Mouse (Mus musculus) lung, embryonic 15.5 days (tissue): ENCODE measurements at regions not wholly inside any gene's neighbourhood (a gene's known extent, or its start where the extent isn't known, plus 50 kb on each side); places are given as distances from the start of the nearest gene placed in this dataset.

Experiments used
- ATAC-seq: fragments of 200-750 bp; cut with Nextera tagmentation; 2 replicates; pipeline ENCODE4 v1.8.0; 2017; ENCODE audit warnings: moderate number of reproducible peaks, borderline replicate concordance; ENCODE audit not compliant: low FRiP score, low TSS enrichment; ENCODE audit errors: extremely low read depth
- H3K27ac ChIP-seq: fragments of 300-500 bp; sonication (generic); 2 replicates; pipeline ENCODE4 v1.5.1; 2015; ENCODE audit warnings: moderate library complexity, mild to moderate bottlenecking, inconsistent platforms
- H3K27me3 ChIP-seq: fragments of 300-500 bp; sonication (generic); 2 replicates; pipeline ENCODE4 v1.6.1; 2015; ENCODE audit warnings: inconsistent platforms
- H3K36me3 ChIP-seq: fragments of 300-500 bp; sonication (generic); 2 replicates; pipeline ENCODE4 v1.6.1; 2015; ENCODE audit warnings: inconsistent platforms
- H3K4me1 ChIP-seq: fragments of 300-500 bp; sonication (generic); 2 replicates; pipeline ENCODE4 v1.6.1; 2015; ENCODE audit warnings: inconsistent platforms
- H3K4me2 ChIP-seq: fragments of 300-500 bp; sonication (generic); 2 replicates; pipeline ENCODE4 v1.6.1; 2015; ENCODE audit warnings: inconsistent platforms, mild to moderate bottlenecking, moderate library complexity
- H3K4me3 ChIP-seq: fragments of 300-500 bp; sonication (generic); 2 replicates; pipeline ENCODE4 v1.5.1; 2015; ENCODE audit warnings: mild to moderate bottlenecking, inconsistent platforms
- H3K9ac ChIP-seq: fragments of 300-500 bp; sonication (generic); 2 replicates; pipeline ENCODE4 v1.6.1; 2015; ENCODE audit warnings: inconsistent platforms
- H3K9me3 ChIP-seq: fragments of 300-500 bp; sonication (generic); 2 replicates; pipeline ENCODE4 v1.6.1; 2016; ENCODE audit warnings: inconsistent platforms
- WGBS: fragments of 180-500 bp; shearing (Covaris S2); methylation state at CpG from one replicate; pipeline ENCODE4 v1.1.7; 2015; 5-methylcytosine and 5-hydroxymethylcytosine counted together

DNA sequence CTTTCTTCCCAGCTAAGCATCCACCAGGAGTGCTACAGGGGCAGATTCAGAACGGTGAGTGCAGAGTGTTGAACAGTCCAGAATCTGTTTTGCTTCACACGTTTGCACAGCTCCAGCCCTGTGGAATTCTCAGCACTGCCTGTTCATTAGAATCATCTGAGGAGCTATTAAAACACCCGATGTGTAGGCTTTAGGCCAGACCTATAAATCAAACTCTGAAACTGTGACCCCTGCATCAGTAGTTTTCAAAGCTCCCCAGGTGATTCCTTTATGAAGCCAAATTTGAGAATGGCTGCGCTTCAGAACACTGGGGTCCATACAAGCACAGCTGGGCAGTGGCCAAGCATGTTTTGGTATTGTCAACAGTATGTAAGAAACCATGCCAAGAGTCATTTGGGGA is 94.1 kb upstream of the Vgll3 start:
- H3K27me3 ChIP-seq: no peaks in the 10 kb centered on the region
- no peaks in the 10 kb centered on the region for H3K9me3 ChIP-seq
- no peaks in the 10 kb centered on the region for H3K36me3 ChIP-seq
- no peak for ATAC-seq
- H3K4me3 ChIP-seq: no peak overlapping the region
- 42% methylated on average over 4 of the region's 4 CpGs for WGBS
- H3K4me2 ChIP-seq: no peak overlapping the region
- H3K27ac ChIP-seq: no peak overlapping the region
- no peak overlapping the region for H3K9ac ChIP-seq
- H3K4me1 ChIP-seq: no peaks in the 10 kb centered on the region

DNA sequence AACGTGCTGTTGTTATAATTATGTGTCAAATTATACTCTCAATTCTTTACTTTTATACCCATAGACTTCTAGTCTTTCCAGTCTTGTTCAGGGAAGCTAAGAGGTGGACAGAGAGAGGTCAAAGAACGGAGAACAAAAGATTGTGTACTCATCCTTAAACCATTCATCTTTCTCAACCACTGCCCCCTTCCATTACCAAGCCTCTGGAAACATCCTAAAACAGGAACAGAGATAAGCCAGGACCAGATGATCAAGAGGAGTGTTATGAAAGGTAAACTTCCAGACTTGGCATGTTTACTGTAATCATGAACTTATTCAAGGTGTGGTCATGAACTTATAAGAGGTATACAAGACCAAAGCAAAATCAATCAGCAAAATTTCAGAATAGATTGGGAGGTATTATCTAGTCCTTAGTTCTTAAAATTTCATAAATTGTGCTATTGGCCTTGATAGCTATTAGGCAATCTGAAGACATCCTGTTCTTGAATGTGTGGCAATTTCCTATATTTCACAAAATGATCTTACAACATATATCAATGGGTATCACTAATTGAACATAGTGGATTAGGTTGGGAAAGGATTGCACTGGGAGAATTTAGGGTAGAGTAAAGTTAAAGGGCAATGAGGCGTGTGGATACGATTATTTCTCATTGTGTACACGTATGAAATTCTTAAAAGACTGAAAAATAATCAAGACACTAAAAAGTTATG is 89.3 kb upstream of the Vgll3 start:
- no peaks in the 10 kb centered on the region for H3K27me3 ChIP-seq
- H3K36me3 ChIP-seq: no peaks in the 10 kb centered on the region
- H3K4me1 ChIP-seq: no peaks in the 10 kb centered on the region
- H3K9ac ChIP-seq: no peak overlapping the region
- H3K4me3 ChIP-seq: no peak overlapping the region
- H3K27ac ChIP-seq: no peak overlapping the region
- WGBS: 69% methylated on average over 5 of the region's 5 CpGs
- no peak overlapping the region for H3K4me2 ChIP-seq
- ATAC-seq: no peak
- H3K9me3 ChIP-seq: no peaks in the 10 kb centered on the region

- 50% methylated on average over 3 of the region's 3 CpGs for WGBS
- H3K27ac ChIP-seq: no peak overlapping the region
- H3K27me3 ChIP-seq: no peaks in the 10 kb centered on the region
- no peaks in the 10 kb centered on the region for H3K4me1 ChIP-seq
- no peaks in the 10 kb centered on the region for H3K9me3 ChIP-seq
- no peak for ATAC-seq
- H3K4me2 ChIP-seq: no peak overlapping the region
- no peak overlapping the region for H3K9ac ChIP-seq
- H3K4me3 ChIP-seq: no peak overlapping the region
- no peaks in the 10 kb centered on the region for H3K36me3 ChIP-seq
These were observed 88.8 kb upstream of the Vgll3 start for GRCm38 (mm10) chr16:65726289-65726688.

DNA sequence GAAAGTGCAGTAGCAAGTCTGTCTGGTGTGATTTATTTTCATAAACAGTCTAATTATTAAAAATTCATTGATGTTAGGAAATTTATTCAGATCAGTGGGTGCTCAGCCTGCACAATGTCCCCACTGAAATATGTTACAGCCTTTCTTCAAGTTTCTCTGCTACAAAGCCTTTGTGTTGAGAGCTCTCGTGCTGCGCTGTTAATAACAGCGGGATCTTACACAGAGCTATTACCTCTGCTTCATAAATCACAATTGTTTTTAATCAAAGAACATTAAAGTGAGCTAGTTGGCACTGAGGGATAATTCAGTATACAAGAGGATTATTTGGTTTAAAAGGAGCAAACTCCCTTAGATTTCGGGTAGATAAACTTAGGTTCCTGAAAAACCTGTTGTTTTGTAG is 85.7 kb upstream of the Vgll3 start:
- Histone ChIP-seq H3K9me3 (no peaks in the 10 kb centered on the region), H3K36me3 (no peaks in the 10 kb centered on the region), H3K27me3 (no peaks in the 10 kb centered on the region), H3K4me1 (no peaks in the 10 kb centered on the region), H3K4me3 (no peak overlapping the region), H3K4me2 (no peak overlapping the region), H3K9ac (no peak overlapping the region), H3K27ac (no peak overlapping the region)
- ATAC-seq: no peak
- WGBS: 80% methylated on average over 4 of the region's 4 CpGs

GRCm38 (mm10) chr16:65739652-65740051 is 75.4 kb upstream of the Vgll3 start:
- WGBS: 77% methylated on average over 3 of the region's 3 CpGs
- H3K4me2 ChIP-seq: no peak overlapping the region
- H3K36me3 ChIP-seq: no peaks in the 10 kb centered on the region
- no peaks in the 10 kb centered on the region for H3K4me1 ChIP-seq
- H3K27me3 ChIP-seq: no peaks in the 10 kb centered on the region
- no peak overlapping the region for H3K9ac ChIP-seq
- no peak for ATAC-seq
- H3K27ac ChIP-seq: no peak overlapping the region
- no peak overlapping the region for H3K4me3 ChIP-seq
- no peaks in the 10 kb centered on the region for H3K9me3 ChIP-seq

DNA sequence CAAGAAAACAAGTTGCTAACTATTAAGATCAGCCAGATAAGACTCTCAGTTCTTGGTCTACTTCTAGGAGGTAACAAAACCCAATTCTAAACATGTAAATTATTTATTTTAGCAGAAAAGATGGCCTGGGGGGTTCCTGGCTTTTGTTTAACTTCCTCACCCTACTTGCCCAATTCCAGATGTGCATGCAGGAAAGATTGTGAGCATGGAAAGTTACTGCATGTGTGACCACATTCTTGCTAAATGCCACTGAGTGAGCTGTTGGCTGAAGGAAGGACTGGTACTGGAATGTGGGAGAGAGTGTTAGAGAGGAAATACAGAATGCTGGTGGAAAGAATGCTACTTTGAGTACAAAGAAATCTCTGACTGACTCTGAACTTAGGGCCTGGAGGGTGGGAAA is 72.1 kb upstream of the Vgll3 start:
- Histone ChIP-seq H3K4me2 (no peak overlapping the region), H3K27ac (no peak overlapping the region), H3K4me1 (no peaks in the 10 kb centered on the region), H3K27me3 (no peaks in the 10 kb centered on the region), H3K4me3 (no peak overlapping the region), H3K36me3 (no peaks in the 10 kb centered on the region), H3K9ac (no peak overlapping the region), H3K9me3 (no peaks in the 10 kb centered on the region)
- no peak for ATAC-seq

DNA sequence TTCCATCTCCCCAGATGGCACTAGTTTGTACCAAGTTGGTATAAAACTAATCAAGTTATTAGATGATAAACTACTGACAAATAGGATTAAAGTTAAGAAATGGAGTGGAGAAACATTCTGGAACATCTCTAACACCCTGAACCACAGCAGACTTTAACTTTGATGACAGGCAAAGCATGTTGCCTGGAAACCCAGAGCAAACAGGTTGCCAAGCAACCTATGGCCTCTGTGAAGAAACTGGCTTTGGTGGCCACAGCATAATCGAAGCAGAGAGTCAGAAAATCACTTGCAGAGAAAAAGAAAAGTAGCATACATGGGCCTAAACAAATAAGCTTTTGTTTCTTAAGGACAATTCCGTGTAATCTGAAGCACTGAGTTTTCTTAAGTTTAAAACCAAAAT is 59.4 kb upstream of the Vgll3 start:
- no peaks in the 10 kb centered on the region for H3K36me3 ChIP-seq
- no peaks in the 10 kb centered on the region for H3K4me1 ChIP-seq
- H3K4me3 ChIP-seq: no peak overlapping the region
- no peak overlapping the region for H3K4me2 ChIP-seq
- no peak overlapping the region for H3K9ac ChIP-seq
- ATAC-seq: no peak
- no peaks in the 10 kb centered on the region for H3K9me3 ChIP-seq
- WGBS: 34% methylated on average over 2 of the region's 2 CpGs
- no peak overlapping the region for H3K27ac ChIP-seq
- H3K27me3 ChIP-seq: no peaks in the 10 kb centered on the region
